Mouse (Mus musculus) brain, embryonic 14.5 days (tissue): ENCODE data around the gene Gm10912.
"Not testable (repeated sequence)": the region's sequence is repeated elsewhere in the genome, so short reads cannot be mapped to it uniquely, and the experiment has no call there.

ENCODE experiments used
- CTCF ChIP-seq: fragments of 200-500 bp; IDR thresholded peaks from 2 replicates; pipeline ENCODE4 v1.5.1; 2012; ENCODE audit warnings: inconsistent platforms, mild to moderate bottlenecking, moderate library complexity, borderline replicate concordance; ENCODE audit not compliant: insufficient read depth, insufficient read length; ENCODE audit errors: extremely low read depth
- POLR2A ChIP-seq: fragments of 200-500 bp; IDR thresholded peaks from 2 replicates; pipeline ENCODE4 v1.6.1; 2012; ENCODE audit warnings: mild to moderate bottlenecking, inconsistent platforms, borderline replicate concordance; ENCODE audit not compliant: poor library complexity, insufficient read depth, insufficient read length, severe bottlenecking; ENCODE audit errors: extremely low read depth

DNA sequence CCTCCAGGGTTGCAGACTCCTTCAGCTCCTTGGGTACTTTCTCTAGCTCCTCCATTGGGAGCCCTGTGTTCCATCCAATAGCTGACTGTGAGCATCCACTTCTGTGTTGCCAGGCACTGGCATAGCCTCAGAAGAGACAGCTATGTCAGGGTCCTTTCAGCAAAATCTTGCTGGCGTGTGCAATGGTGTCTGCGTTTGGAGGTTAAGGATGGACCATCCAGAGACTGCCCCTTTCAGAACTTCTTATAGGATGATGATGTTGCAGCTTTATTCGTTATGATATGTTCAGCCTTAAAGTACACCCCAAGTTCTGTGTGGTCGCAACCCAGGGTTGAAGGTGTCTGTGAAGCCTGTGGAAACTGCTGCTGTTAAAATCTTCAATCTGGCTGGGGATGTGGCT lies 31.8 kb downstream of the Gm10912 start:
- not testable (repeated sequence) for TF ChIP-seq POLR2A, CTCF
